Mouse (Mus musculus) MEL (cell line): ENCODE data around the gene Klk6.

Experiments
- CHD1 ChIP-seq: IDR thresholded peaks from 2 replicates; pipeline ENCODE4 v1.6.1; 2012; ENCODE audit warnings: low read depth, mild to moderate bottlenecking, inconsistent platforms, low read length, improper control_type of control experiment
- CTCF ChIP-seq, 3 experiments: IDR thresholded peaks in 2 of 3; conservative IDR thresholded peaks in 1 of 3; 2 replicates each; pipeline ENCODE4 v1.5.1; 2011 to 2012; ENCODE audit warnings: low read length in 3 of 3, low read depth in 2 of 3, mild to moderate bottlenecking in 2 of 3, improper control_type of control experiment in 1 of 3, inconsistent platforms in 1 of 3, mixed read lengths in 1 of 3, moderate library complexity in 1 of 3; ENCODE audit not compliant: control insufficient read depth in 1 of 3, insufficient read depth in 1 of 3, poor library complexity in 1 of 3, severe bottlenecking in 1 of 3
- E2F4 ChIP-seq: IDR thresholded peaks from 2 replicates; pipeline ENCODE4 v1.6.1; 2011; ENCODE audit warnings: low read depth, low read length, improper control_type of control experiment, borderline replicate concordance
- EP300 ChIP-seq, 2 experiments: IDR thresholded peaks; 2 replicates each; pipeline ENCODE4 v1.6.1; 2011; ENCODE audit warnings: improper control_type of control experiment in 2 of 2, low read length in 2 of 2, low read depth in 1 of 2, mild to moderate bottlenecking in 1 of 2
- GATA1 ChIP-seq: IDR thresholded peaks from 2 replicates; pipeline ENCODE4 v1.6.1; 2011; ENCODE audit warnings: low read depth, low read length, improper control_type of control experiment
- KAT2A ChIP-seq: conservative IDR thresholded peaks from 2 replicates; pipeline ENCODE4 v1.6.1; 2012; ENCODE audit warnings: low read depth, low read length, improper control_type of control experiment, inconsistent platforms
- NELFE ChIP-seq: IDR thresholded peaks from 2 replicates; pipeline ENCODE4 v1.6.1; 2011; ENCODE audit warnings: low read depth, low read length, improper control_type of control experiment
- POLR2A ChIP-seq, 2 experiments: IDR thresholded peaks; 2 replicates each; pipeline ENCODE4 v1.6.1; 2011 to 2012; ENCODE audit warnings: low read length in 2 of 2, mild to moderate bottlenecking in 2 of 2, control low read depth in 1 of 2, improper control_type of control experiment in 1 of 2, low read depth in 1 of 2, moderate library complexity in 1 of 2; ENCODE audit not compliant: control insufficient read depth in 1 of 2, insufficient read depth in 1 of 2, poor library complexity in 1 of 2
- RAD21 ChIP-seq: IDR thresholded peaks from 2 replicates; pipeline ENCODE4 v1.6.1; 2011; ENCODE audit warnings: mild to moderate bottlenecking, low read depth, low read length, improper control_type of control experiment
- SIN3A ChIP-seq: IDR thresholded peaks from 2 replicates; pipeline ENCODE4 v1.6.1; 2012; ENCODE audit warnings: low read length, improper control_type of control experiment, inconsistent platforms
- TAL1 ChIP-seq: IDR thresholded peaks from 2 replicates; pipeline ENCODE4 v1.6.1; 2012; ENCODE audit warnings: mild to moderate bottlenecking, inconsistent platforms, low read length, moderate library complexity, mixed read lengths
- TBP ChIP-seq: IDR thresholded peaks from 2 replicates; pipeline ENCODE4 v1.8.0; 2011; ENCODE audit warnings: low read depth, low read length, improper control_type of control experiment
- ZKSCAN1 ChIP-seq: IDR thresholded peaks from 2 replicates; pipeline ENCODE4 v1.6.1; 2012; ENCODE audit warnings: low read depth, mild to moderate bottlenecking, inconsistent platforms, low read length, improper control_type of control experiment, moderate library complexity

DNA sequence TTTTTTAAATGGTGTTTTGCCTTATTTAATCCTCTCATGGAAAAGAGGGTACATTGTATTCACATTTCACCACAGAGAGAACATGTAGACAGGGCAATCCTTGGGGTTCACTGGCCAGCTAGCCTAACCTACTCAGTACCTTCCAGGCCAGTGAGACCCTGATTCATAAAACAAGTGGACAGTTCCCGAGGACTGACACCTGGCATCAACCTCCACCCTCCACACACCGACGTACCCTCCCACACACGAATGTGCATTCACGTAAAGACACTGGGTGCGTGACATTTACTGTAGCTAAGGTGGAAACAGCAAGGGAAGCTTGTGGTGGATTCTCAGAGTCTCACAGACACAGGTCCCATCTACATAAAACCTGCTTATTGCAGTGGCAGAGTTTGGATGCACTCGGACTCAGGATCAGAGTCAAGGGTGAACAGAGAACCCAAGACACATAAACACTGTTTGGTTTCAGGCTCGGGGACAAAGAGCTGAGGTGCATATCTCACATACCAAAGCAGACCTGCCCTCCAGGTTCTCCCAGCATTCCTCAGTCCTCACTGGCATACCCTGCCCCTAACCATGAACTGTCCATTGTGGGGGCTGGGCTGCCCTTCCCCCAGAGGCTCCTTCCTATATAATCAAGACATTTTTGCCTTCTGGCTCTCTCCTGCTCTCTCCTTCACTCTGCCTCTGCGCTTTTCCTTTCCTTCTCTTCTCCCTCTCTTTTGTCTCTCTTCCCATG, 30.5 kb downstream of the Klk6 start:
- TF ChIP-seq POLR2A (IDR thresholded peaks at IDR 0.05; ENCODE audit: control insufficient read depth in 1 of 2, insufficient read depth in 1 of 2, low read depth in 1 of 2, low read length in 2 of 2, poor library complexity in 1 of 2) (no peak), CTCF (IDR thresholded peaks at IDR 0.05 in 2 of 3, conservative IDR thresholded peaks at IDR 0.05 in 1 of 3; ENCODE audit: control insufficient read depth in 1 of 3, insufficient read depth in 1 of 3, low read depth in 2 of 3, low read length in 3 of 3, poor library complexity in 1 of 3, severe bottlenecking in 1 of 3) (no peak), GATA1 (no peak), NELFE (no peak), TAL1 (no peak), CHD1 (no peak), E2F4 (no peak), TBP (no peak), EP300 (IDR thresholded peaks at IDR 0.05; ENCODE audit: low read depth in 1 of 2, low read length in 2 of 2) (no peak), KAT2A (no peak), SIN3A (no peak), ZKSCAN1 (no peak), RAD21 (no peak)
